Mouse (Mus musculus) MEL (cell line): ENCODE results near the gene Them5. TPM values are rescaled to one million over a fixed set of nuclear protein-coding genes. Genes with fewer than 3 reads are reported as not detected.

Source experiments
- DNase-seq: peaks from one replicate; pipeline ENCODE4 v3.0.0; 2011; ENCODE audit warnings: low read depth, low spot score
- H3K27ac ChIP-seq: 2 replicates; pipeline ENCODE4 v1.5.1; 2012; ENCODE audit warnings: low read depth, mild to moderate bottlenecking, control low read depth, low read length, moderate library complexity; ENCODE audit not compliant: control insufficient read depth
- H3K27me3 ChIP-seq, 2 experiments: fragments of 150-350 bp in 1 of 2; sonication (generic) in 1 of 2; 2 replicates each; pipeline ENCODE4 v1.6.1; 2012; ENCODE audit warnings: low read length in 2 of 2, mild to moderate bottlenecking in 2 of 2, improper control_type of control experiment in 1 of 2, moderate library complexity in 1 of 2; ENCODE audit not compliant: insufficient read depth in 2 of 2, control insufficient read depth in 1 of 2
- H3K36me3 ChIP-seq, 2 experiments: 2 replicates each; pipeline ENCODE4 v1.6.1; 2012 to 2014; ENCODE audit warnings: low read length in 2 of 2, improper control_type of control experiment in 1 of 2, inconsistent platforms in 1 of 2, mild to moderate bottlenecking in 1 of 2; ENCODE audit not compliant: insufficient read depth in 2 of 2, control insufficient read depth in 1 of 2
- H3K4me1 ChIP-seq, 2 experiments: fragments of 150-350 bp in 1 of 2; sonication (generic) in 1 of 2; 2 replicates each; pipeline ENCODE4 v1.6.1; 2012; ENCODE audit warnings: low read length in 2 of 2, improper control_type of control experiment in 1 of 2, mild to moderate bottlenecking in 1 of 2; ENCODE audit not compliant: insufficient read depth in 2 of 2, control insufficient read depth in 1 of 2
- H3K4me3 ChIP-seq, 2 experiments: fragments of 150-350 bp in 1 of 2; sonication (generic) in 1 of 2; 2 replicates each; pipeline ENCODE4 v1.5.1; 2012; ENCODE audit warnings: low read depth in 2 of 2, low read length in 2 of 2, mild to moderate bottlenecking in 2 of 2, moderate library complexity in 2 of 2, control low read depth in 1 of 2, improper control_type of control experiment in 1 of 2; ENCODE audit not compliant: control insufficient read depth in 1 of 2, insufficient read depth in 1 of 2
- H3K79me2 ChIP-seq: 2 replicates; pipeline ENCODE4 v1.6.1; 2012; ENCODE audit warnings: mild to moderate bottlenecking, low read length, moderate library complexity; ENCODE audit not compliant: control insufficient read depth, poor library complexity, insufficient read depth
- H3K9ac ChIP-seq: 2 replicates; pipeline ENCODE4 v1.6.1; 2012; ENCODE audit warnings: low read depth, mild to moderate bottlenecking, control low read depth, low read length, moderate library complexity; ENCODE audit not compliant: control insufficient read depth, poor library complexity, severe bottlenecking
- H3K9me3 ChIP-seq: fragments of 150-350 bp; sonication (generic); replicated peaks from 2 replicates; pipeline ENCODE4 v1.6.1; 2012; ENCODE audit warnings: mild to moderate bottlenecking, low read length, improper control_type of control experiment, moderate library complexity; ENCODE audit not compliant: insufficient read depth
- BHLHE40 ChIP-seq: IDR thresholded peaks from 2 replicates; pipeline ENCODE4 v1.6.1; 2012; ENCODE audit warnings: low read depth, mild to moderate bottlenecking, inconsistent platforms, low read length, improper control_type of control experiment, borderline replicate concordance
- CHD1 ChIP-seq: IDR thresholded peaks from 2 replicates; pipeline ENCODE4 v1.6.1; 2012; ENCODE audit warnings: low read depth, mild to moderate bottlenecking, inconsistent platforms, low read length, improper control_type of control experiment
- CHD2 ChIP-seq: IDR thresholded peaks from 2 replicates; pipeline ENCODE4 v1.6.1; 2011; ENCODE audit warnings: low read length, improper control_type of control experiment
- CTCF ChIP-seq, 3 experiments: IDR thresholded peaks in 2 of 3; conservative IDR thresholded peaks in 1 of 3; 2 replicates each; pipeline ENCODE4 v1.5.1; 2011 to 2012; ENCODE audit warnings: low read length in 3 of 3, low read depth in 2 of 3, mild to moderate bottlenecking in 2 of 3, improper control_type of control experiment in 1 of 3, inconsistent platforms in 1 of 3, mixed read lengths in 1 of 3, moderate library complexity in 1 of 3; ENCODE audit not compliant: control insufficient read depth in 1 of 3, insufficient read depth in 1 of 3, poor library complexity in 1 of 3, severe bottlenecking in 1 of 3
- E2F4 ChIP-seq: IDR thresholded peaks from 2 replicates; pipeline ENCODE4 v1.6.1; 2011; ENCODE audit warnings: low read depth, low read length, improper control_type of control experiment, borderline replicate concordance
- ELF1 ChIP-seq: IDR thresholded peaks from 2 replicates; pipeline ENCODE4 v1.6.1; 2014; ENCODE audit warnings: low read depth, mild to moderate bottlenecking, inconsistent platforms, low read length, improper control_type of control experiment, moderate library complexity
- EP300 ChIP-seq, 2 experiments: IDR thresholded peaks; 2 replicates each; pipeline ENCODE4 v1.6.1; 2011; ENCODE audit warnings: improper control_type of control experiment in 2 of 2, low read length in 2 of 2, low read depth in 1 of 2, mild to moderate bottlenecking in 1 of 2
- ETS1 ChIP-seq: IDR thresholded peaks from 2 replicates; pipeline ENCODE4 v1.6.1; 2012; ENCODE audit warnings: low read depth, mild to moderate bottlenecking, inconsistent platforms, low read length, improper control_type of control experiment, moderate library complexity
- GABPA ChIP-seq: IDR thresholded peaks from 2 replicates; pipeline ENCODE4 v1.6.1; 2012; ENCODE audit warnings: low read depth, mild to moderate bottlenecking, inconsistent platforms, low read length, improper control_type of control experiment, moderate library complexity
- GATA1 ChIP-seq: IDR thresholded peaks from 2 replicates; pipeline ENCODE4 v1.6.1; 2011; ENCODE audit warnings: low read depth, low read length, improper control_type of control experiment
- HCFC1 ChIP-seq: IDR thresholded peaks from 2 replicates; pipeline ENCODE4 v1.6.1; 2012; ENCODE audit warnings: low read depth, mild to moderate bottlenecking, inconsistent platforms, low read length, improper control_type of control experiment, moderate library complexity
- JUND ChIP-seq: IDR thresholded peaks from 2 replicates; pipeline ENCODE4 v1.6.1; 2011; ENCODE audit warnings: low read depth, mild to moderate bottlenecking, improper control_type of control experiment, low read length
- KAT2A ChIP-seq: conservative IDR thresholded peaks from 2 replicates; pipeline ENCODE4 v1.6.1; 2012; ENCODE audit warnings: low read depth, low read length, improper control_type of control experiment, inconsistent platforms
- MAFK ChIP-seq: IDR thresholded peaks from 2 replicates; pipeline ENCODE4 v1.6.1; 2011; ENCODE audit warnings: low read depth, mild to moderate bottlenecking, low read length, improper control_type of control experiment, borderline replicate concordance
- MAZ ChIP-seq: IDR thresholded peaks from 2 replicates; pipeline ENCODE4 v1.6.1; 2012; ENCODE audit warnings: low read depth, mild to moderate bottlenecking, inconsistent platforms, low read length, improper control_type of control experiment
- MEF2A ChIP-seq: IDR thresholded peaks from 2 replicates; pipeline ENCODE4 v1.6.1; 2014; ENCODE audit warnings: low read depth, mild to moderate bottlenecking, inconsistent platforms, low read length, improper control_type of control experiment; ENCODE audit not compliant: poor library complexity, insufficient replicate concordance, severe bottlenecking; ENCODE audit errors: extremely low read depth
- MXI1 ChIP-seq: IDR thresholded peaks from 2 replicates; pipeline ENCODE4 v1.6.1; 2011; ENCODE audit warnings: mild to moderate bottlenecking, low read depth, low read length, improper control_type of control experiment
- MYB ChIP-seq: IDR thresholded peaks from 2 replicates; pipeline ENCODE4 v1.6.1; 2011; ENCODE audit warnings: mild to moderate bottlenecking, low read depth, low read length, improper control_type of control experiment
- MYC ChIP-seq: IDR thresholded peaks from 2 replicates; pipeline ENCODE4 v1.6.1; 2011; ENCODE audit warnings: low read depth, mild to moderate bottlenecking, low read length, improper control_type of control experiment, moderate library complexity
- NELFE ChIP-seq: IDR thresholded peaks from 2 replicates; pipeline ENCODE4 v1.6.1; 2011; ENCODE audit warnings: low read depth, low read length, improper control_type of control experiment
- NRF1 ChIP-seq: IDR thresholded peaks from 2 replicates; pipeline ENCODE4 v1.6.1; 2014; ENCODE audit warnings: low read depth, mild to moderate bottlenecking, inconsistent platforms, low read length, improper control_type of control experiment, moderate library complexity; ENCODE audit not compliant: poor library complexity, insufficient read depth, severe bottlenecking
- POLR2A ChIP-seq, 2 experiments: IDR thresholded peaks; 2 replicates each; pipeline ENCODE4 v1.6.1; 2011 to 2012; ENCODE audit warnings: low read length in 2 of 2, mild to moderate bottlenecking in 2 of 2, control low read depth in 1 of 2, improper control_type of control experiment in 1 of 2, low read depth in 1 of 2, moderate library complexity in 1 of 2; ENCODE audit not compliant: control insufficient read depth in 1 of 2, insufficient read depth in 1 of 2, poor library complexity in 1 of 2
- POLR2AphosphoS2 ChIP-seq: IDR thresholded peaks from 2 replicates; pipeline ENCODE4 v1.6.1; 2011; ENCODE audit warnings: low read length, improper control_type of control experiment
- POLR2AphosphoS5 ChIP-seq: IDR thresholded peaks from 2 replicates; pipeline ENCODE4 v1.6.1; 2012; ENCODE audit warnings: low read depth, borderline replicate concordance, mild to moderate bottlenecking, inconsistent platforms, low read length, moderate library complexity, mixed read lengths
- RAD21 ChIP-seq: IDR thresholded peaks from 2 replicates; pipeline ENCODE4 v1.6.1; 2011; ENCODE audit warnings: mild to moderate bottlenecking, low read depth, low read length, improper control_type of control experiment
- RCOR1 ChIP-seq: IDR thresholded peaks from 2 replicates; pipeline ENCODE4 v1.6.1; 2012; ENCODE audit warnings: low read depth, mild to moderate bottlenecking, inconsistent platforms, low read length, improper control_type of control experiment
- SIN3A ChIP-seq: IDR thresholded peaks from 2 replicates; pipeline ENCODE4 v1.6.1; 2012; ENCODE audit warnings: low read length, improper control_type of control experiment, inconsistent platforms
- SMC3 ChIP-seq: IDR thresholded peaks from 2 replicates; pipeline ENCODE4 v1.6.1; 2011; ENCODE audit warnings: low read depth, low read length, improper control_type of control experiment
- TAL1 ChIP-seq: IDR thresholded peaks from 2 replicates; pipeline ENCODE4 v1.6.1; 2012; ENCODE audit warnings: mild to moderate bottlenecking, inconsistent platforms, low read length, moderate library complexity, mixed read lengths
- TBP ChIP-seq: IDR thresholded peaks from 2 replicates; pipeline ENCODE4 v1.8.0; 2011; ENCODE audit warnings: low read depth, low read length, improper control_type of control experiment
- TCF12 ChIP-seq: IDR thresholded peaks from 2 replicates; pipeline ENCODE4 v1.6.1; 2014; ENCODE audit warnings: low read depth, mild to moderate bottlenecking, inconsistent platforms, low read length, improper control_type of control experiment, moderate library complexity
- UBTF ChIP-seq: IDR thresholded peaks from 2 replicates; pipeline ENCODE4 v1.6.1; 2012; ENCODE audit warnings: low read depth, mild to moderate bottlenecking, inconsistent platforms, low read length, improper control_type of control experiment, moderate library complexity, borderline replicate concordance; ENCODE audit not compliant: insufficient read depth
- USF1 ChIP-seq: IDR thresholded peaks from 2 replicates; pipeline ENCODE4 v1.6.1; 2014; ENCODE audit warnings: low read depth, mild to moderate bottlenecking, inconsistent platforms, low read length, improper control_type of control experiment, moderate library complexity
- USF2 ChIP-seq, 2 experiments: IDR thresholded peaks; 2 replicates each; pipeline ENCODE4 v1.6.1; 2011 to 2012; ENCODE audit warnings: improper control_type of control experiment in 2 of 2, low read length in 2 of 2, borderline replicate concordance in 1 of 2, inconsistent platforms in 1 of 2, low read depth in 1 of 2, mild to moderate bottlenecking in 1 of 2; ENCODE audit not compliant: insufficient read depth in 1 of 2
- ZC3H11A ChIP-seq: IDR thresholded peaks from 2 replicates; pipeline ENCODE4 v1.6.1; 2012; ENCODE audit warnings: low read depth, mild to moderate bottlenecking, inconsistent platforms, low read length, improper control_type of control experiment
- ZKSCAN1 ChIP-seq: IDR thresholded peaks from 2 replicates; pipeline ENCODE4 v1.6.1; 2012; ENCODE audit warnings: low read depth, mild to moderate bottlenecking, inconsistent platforms, low read length, improper control_type of control experiment, moderate library complexity
- ZMIZ1 ChIP-seq: IDR thresholded peaks from 2 replicates; pipeline ENCODE4 v1.6.1; 2012; ENCODE audit warnings: low read depth, mild to moderate bottlenecking, inconsistent platforms, low read length, improper control_type of control experiment, moderate library complexity
- ZNF384 ChIP-seq: IDR thresholded peaks from 2 replicates; pipeline ENCODE4 v1.6.1; 2012; ENCODE audit warnings: low read depth, mild to moderate bottlenecking, inconsistent platforms, low read length, improper control_type of control experiment
- polyA plus RNA-seq, 2 experiments: library from polyadenylated mRNA; stranded (reverse) in 1 of 2; unstranded in 1 of 2; fragments of >175 nt in 1 of 2; fragments of >200 nt in 1 of 2; gene quantifications; 2 replicates each; pipeline versions ENCODE4 v1.2.1 to v1.2.4; 2012; ENCODE audit warnings: low replicate concordance in 2 of 2, low read depth in 1 of 2; ENCODE audit not compliant: insufficient read length in 2 of 2, insufficient read depth in 1 of 2, missing spikeins in 1 of 2
- total RNA-seq: library from RNA; depleted of rRNA; stranded (reverse); fragments of 300-350 nt; gene quantifications from 2 replicates; pipeline ENCODE4 v1.2.3, GENCODE M21; 2012

Them5 gene
- total and polyA plus RNA-seq, 3 experiments, result not detected

DNA sequence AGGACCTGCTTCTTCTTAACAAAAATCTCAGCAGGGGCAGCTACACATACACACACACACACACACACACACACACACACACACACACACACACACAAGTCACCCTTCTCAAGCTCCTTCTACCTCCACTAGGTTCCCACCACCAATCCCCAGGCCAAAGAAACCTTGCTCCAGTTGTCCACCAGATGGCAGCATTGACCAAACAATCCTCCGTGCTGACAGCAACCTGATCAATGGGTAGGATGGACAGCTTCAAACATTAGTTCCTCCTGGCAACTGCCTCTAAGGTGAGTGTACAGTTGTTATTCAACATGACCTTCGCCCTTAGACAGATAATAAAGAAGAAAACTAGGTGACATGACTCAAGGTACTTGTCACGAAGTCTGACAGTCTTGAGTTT lies 24.9 kb downstream of the Them5 start:
- Histone ChIP-seq H3K4me3 (no peak overlapping the region), H3K9ac (no peak overlapping the region), H3K4me1 (peaks cover 0 to 4% of the 10 kb centered on the region in 2 experiments; a peak in 3 of 4 replicates), H3K36me3 (peaks cover 0 to 6% of the 10 kb centered on the region in 2 experiments; a peak in 2 of 4 replicates), H3K9me3 (no peaks in the 10 kb centered on the region), H3K27me3 (peaks cover 0 to under 1% of the 10 kb centered on the region in 2 experiments; a peak in 1 of 4 replicates), H3K79me2 (no peaks in the 10 kb centered on the region), H3K27ac (no peak overlapping the region)
- peak; percentile 88 for DNase-seq
- TF ChIP-seq POLR2A (IDR thresholded peaks at IDR 0.05; ENCODE audit: control insufficient read depth in 1 of 2, insufficient read depth in 1 of 2, low read depth in 1 of 2, low read length in 2 of 2, poor library complexity in 1 of 2) (no peak), ELF1 (no peak), MEF2A (no peak), RAD21 (peak; percentile 99), ETS1 (no peak), ZC3H11A (peak; percentile 96), E2F4 (no peak), MYC (no peak), CTCF (IDR thresholded peaks at IDR 0.05 in 2 of 3, conservative IDR thresholded peaks at IDR 0.05 in 1 of 3; ENCODE audit: control insufficient read depth in 1 of 3, insufficient read depth in 1 of 3, low read depth in 2 of 3, low read length in 3 of 3, poor library complexity in 1 of 3, severe bottlenecking in 1 of 3) (peak; percentile 76 to 98 (median 97)), NRF1 (no peak), JUND (no peak), USF1 (no peak), ZNF384 (no peak), CHD1 (no peak), MAZ (no peak), SMC3 (peak; percentile 94), CHD2 (no peak), TAL1 (no peak), EP300 (IDR thresholded peaks at IDR 0.05; ENCODE audit: low read depth in 1 of 2, low read length in 2 of 2) (no peak), BHLHE40 (no peak), TBP (peak; percentile 65; the same call in 1 of the 2 replicates), MXI1 (no peak), GATA1 (no peak), HCFC1 (no peak; the same call in 1 of the 2 replicates), MAFK (no peak), MYB (no peak), NELFE (no peak), KAT2A (no peak), RCOR1 (no peak), SIN3A (peak; percentile 46; the same call in 1 of the 2 replicates), ZMIZ1 (no peak), GABPA (no peak), POLR2AphosphoS5 (no peak), POLR2AphosphoS2 (no peak), USF2 (IDR thresholded peaks at IDR 0.05; ENCODE audit: borderline replicate concordance in 1 of 2, insufficient read depth in 1 of 2, low read depth in 1 of 2, low read length in 2 of 2) (no peak), ZKSCAN1 (no peak), TCF12 (no peak), UBTF (no peak)
